Mouse (Mus musculus): Measurements from ENCODE around the gene Bri3. TPM values are rescaled to one million over a fixed set of nuclear protein-coding genes. Genes with fewer than 3 reads are reported as not detected.

Bri3 gene
- 29.0 and 57.2 TPM in 2 replicates for polyA plus RNA-seq (2011; ENCODE audit: insufficient read depth, insufficient read length, low replicate concordance, missing spikeins)

DNA sequence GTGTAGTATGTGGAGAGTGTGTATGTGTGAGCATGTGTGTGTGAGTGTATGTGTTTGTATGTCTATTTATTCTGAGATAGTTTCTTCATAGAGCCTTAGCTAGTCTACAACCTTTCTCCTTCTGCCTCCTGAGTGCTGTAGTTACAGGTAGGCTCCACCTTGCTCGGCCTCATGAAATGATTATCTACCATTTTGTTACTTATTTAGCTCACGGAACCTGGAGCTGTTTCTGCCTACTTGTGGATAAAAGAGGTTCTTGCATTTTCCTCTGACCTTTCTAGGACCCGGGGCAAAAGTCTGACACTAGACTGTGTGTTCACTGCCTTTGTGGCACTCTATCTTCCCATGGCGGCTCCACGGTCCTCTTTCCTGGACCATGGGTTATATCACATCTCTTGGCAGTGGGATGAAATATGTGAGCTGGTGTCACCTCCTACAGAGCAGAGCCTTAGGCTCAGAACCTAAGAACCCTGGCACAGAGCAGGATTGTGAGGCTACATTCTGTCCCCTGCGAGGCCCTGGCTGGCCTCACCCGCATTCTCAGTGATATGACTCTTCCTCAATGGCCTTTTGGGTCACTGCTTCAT is at the start of gene Bri3:
Bri3 (plus strand) TSS at position 537 of the 587 bp plus-strand sequence.
- H3K4me3 ChIP-seq (replicated peaks; ENCODE audit: control insufficient read depth, low read depth, low read length), result no peak within 1 kb of the TSS
- WGBS, result 84% methylated on average over 7 of the region's 7 CpGs
- H3K4me1 ChIP-seq (ENCODE audit: control insufficient read depth, insufficient read depth, low read length), result peaks cover 4% of the 10 kb centered on the region; the same call in 1 of the 2 replicates
- TF ChIP-seq CTCF (IDR thresholded peaks at IDR 0.05; ENCODE audit: control insufficient read depth, insufficient read depth, low read length), result no peak
- no peak for TF ChIP-seq POLR2A (IDR thresholded peaks at IDR 0.05; ENCODE audit: borderline replicate concordance, control insufficient read depth, low read depth, low read length)
- no peak within 1 kb of the TSS for H3K27ac ChIP-seq (ENCODE audit: control insufficient read depth, insufficient read depth, low read depth, low read length, poor library complexity)

DNA sequence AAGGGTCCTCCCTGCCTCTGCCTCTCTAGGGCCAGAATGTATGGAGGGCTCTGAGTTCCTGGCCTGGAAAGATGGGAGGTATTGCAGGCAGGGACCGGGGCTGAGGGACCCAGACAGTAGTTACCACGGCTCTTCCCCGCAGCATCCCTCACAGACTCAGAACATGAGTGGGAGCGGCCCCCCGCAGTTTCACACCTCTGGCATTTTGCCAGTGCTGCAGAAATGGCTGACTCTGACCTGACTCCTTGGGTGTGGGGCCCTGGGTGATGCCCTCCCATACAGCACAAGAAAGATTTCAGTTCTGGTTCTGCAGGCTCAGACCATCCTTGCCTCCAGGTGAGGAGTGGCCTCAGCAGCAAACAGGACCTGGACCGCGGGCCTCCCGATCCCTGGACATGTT is 48.7 kb upstream of the Bri3 start:
- no peak for TF ChIP-seq CTCF (IDR thresholded peaks at IDR 0.05; ENCODE audit: control insufficient read depth, insufficient read depth, low read length)
- TF ChIP-seq POLR2A (IDR thresholded peaks at IDR 0.05; ENCODE audit: borderline replicate concordance, control insufficient read depth, low read depth, low read length), result no peak
- 88% methylated on average over 8 of the region's 8 CpGs for WGBS
- H3K4me1 ChIP-seq (ENCODE audit: control insufficient read depth, insufficient read depth, low read length), result peaks cover 2% of the 10 kb centered on the region; the same call in 1 of the 2 replicates
- no peak overlapping the region for H3K4me3 ChIP-seq (replicated peaks; ENCODE audit: control insufficient read depth, low read depth, low read length)
- no peak overlapping the region for H3K27ac ChIP-seq (ENCODE audit: control insufficient read depth, insufficient read depth, low read depth, low read length, poor library complexity)

DNA sequence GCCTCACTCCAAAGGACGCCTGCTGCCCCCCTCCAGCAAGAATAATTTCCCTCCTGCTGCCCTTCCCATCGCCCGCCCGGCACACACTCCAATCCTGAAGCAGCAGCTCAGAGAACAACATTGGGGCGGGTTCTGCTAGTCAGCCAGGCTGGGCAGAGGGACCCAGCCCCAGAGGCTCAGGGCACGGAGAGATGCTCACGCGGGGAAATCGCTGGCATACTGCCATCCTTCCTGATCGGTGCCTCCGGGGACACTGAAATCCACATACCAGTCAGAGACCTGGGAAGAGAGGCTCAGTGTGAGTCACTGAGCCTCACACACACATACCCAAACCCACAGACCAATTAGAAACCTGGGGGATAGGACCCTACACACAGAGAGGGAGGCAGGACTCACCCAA is 43.6 kb upstream of the Bri3 start:
- H3K4me3 ChIP-seq (replicated peaks; ENCODE audit: control insufficient read depth, low read depth, low read length), result no peak overlapping the region
- H3K4me1 ChIP-seq (ENCODE audit: control insufficient read depth, insufficient read depth, low read length), result no peaks in the 10 kb centered on the region
- H3K27ac ChIP-seq (ENCODE audit: control insufficient read depth, insufficient read depth, low read depth, low read length, poor library complexity), result no peak overlapping the region
- no peak for TF ChIP-seq POLR2A (IDR thresholded peaks at IDR 0.05; ENCODE audit: borderline replicate concordance, control insufficient read depth, low read depth, low read length)
- no peak for TF ChIP-seq CTCF (IDR thresholded peaks at IDR 0.05; ENCODE audit: control insufficient read depth, insufficient read depth, low read length)
- 93% methylated on average over 11 of the region's 11 CpGs for WGBS

DNA sequence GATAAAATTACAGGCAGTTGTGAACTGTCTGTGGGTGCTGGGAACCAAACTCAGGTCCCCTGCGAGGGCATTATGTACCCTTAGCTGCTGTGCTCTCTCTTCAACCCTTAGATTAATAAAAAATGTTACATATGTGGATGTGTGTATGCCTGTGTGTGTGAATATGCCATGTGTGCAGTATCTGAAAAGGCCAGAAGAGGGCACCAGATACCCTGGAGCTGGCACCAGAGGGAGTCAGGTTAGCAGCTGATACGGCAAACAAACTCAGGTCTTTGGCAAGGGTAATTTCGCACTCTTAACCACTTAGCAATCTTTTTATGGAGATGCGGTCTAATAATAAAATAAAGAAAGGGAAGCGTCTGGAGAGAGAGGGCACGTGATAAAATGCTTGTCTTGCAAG is 41.8 kb upstream of the Bri3 start:
- Histone ChIP-seq H3K27ac (ENCODE audit: control insufficient read depth, insufficient read depth, low read depth, low read length, poor library complexity) (no peak overlapping the region), H3K4me3 (replicated peaks; ENCODE audit: control insufficient read depth, low read depth, low read length) (no peak overlapping the region), H3K4me1 (ENCODE audit: control insufficient read depth, insufficient read depth, low read length) (no peaks in the 10 kb centered on the region)
- TF ChIP-seq POLR2A (IDR thresholded peaks at IDR 0.05; ENCODE audit: borderline replicate concordance, control insufficient read depth, low read depth, low read length) (no peak), CTCF (IDR thresholded peaks at IDR 0.05; ENCODE audit: control insufficient read depth, insufficient read depth, low read length) (peak; percentile 31; the same call in 1 of the 2 replicates)
- 88% methylated on average over 6 of the region's 6 CpGs for whole genome bisulfite sequencing

DNA sequence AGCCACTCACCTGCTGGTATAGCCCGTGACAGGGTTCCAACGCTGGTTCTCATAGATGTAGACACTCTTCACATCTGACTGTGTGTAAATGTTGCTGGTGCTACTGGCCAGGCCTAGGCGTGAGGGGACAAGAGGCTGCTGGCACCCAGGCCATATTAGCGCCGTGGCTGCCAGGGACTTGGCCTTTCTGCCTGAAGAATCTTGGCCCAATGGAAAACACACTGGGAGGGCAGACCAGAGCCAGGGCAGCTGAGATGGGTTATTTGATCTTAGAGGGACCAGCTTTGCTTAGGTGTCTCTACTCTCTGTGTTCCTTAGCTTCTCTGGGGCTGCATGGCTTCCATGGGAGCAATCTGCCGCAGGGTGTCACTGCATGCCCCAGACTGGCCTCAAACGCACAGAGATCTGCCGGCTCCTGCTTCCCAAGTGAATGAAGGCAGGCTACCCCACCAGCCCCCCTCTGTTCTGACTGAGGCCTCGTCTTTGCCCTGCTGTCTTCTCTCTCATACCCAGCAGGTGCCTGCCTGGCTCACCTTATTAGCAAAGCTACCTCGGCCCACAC is 40.8 kb upstream of the Bri3 start:
- Histone ChIP-seq H3K4me3 (replicated peaks; ENCODE audit: control insufficient read depth, low read depth, low read length) (no peak overlapping the region), H3K4me1 (ENCODE audit: control insufficient read depth, insufficient read depth, low read length) (no peaks in the 10 kb centered on the region), H3K27ac (ENCODE audit: control insufficient read depth, insufficient read depth, low read depth, low read length, poor library complexity) (no peak overlapping the region)
- TF ChIP-seq POLR2A (IDR thresholded peaks at IDR 0.05; ENCODE audit: borderline replicate concordance, control insufficient read depth, low read depth, low read length), result no peak
- TF ChIP-seq CTCF (IDR thresholded peaks at IDR 0.05; ENCODE audit: control insufficient read depth, insufficient read depth, low read length), result no peak
- WGBS, result 85% methylated on average over 10 of the region's 10 CpGs

DNA sequence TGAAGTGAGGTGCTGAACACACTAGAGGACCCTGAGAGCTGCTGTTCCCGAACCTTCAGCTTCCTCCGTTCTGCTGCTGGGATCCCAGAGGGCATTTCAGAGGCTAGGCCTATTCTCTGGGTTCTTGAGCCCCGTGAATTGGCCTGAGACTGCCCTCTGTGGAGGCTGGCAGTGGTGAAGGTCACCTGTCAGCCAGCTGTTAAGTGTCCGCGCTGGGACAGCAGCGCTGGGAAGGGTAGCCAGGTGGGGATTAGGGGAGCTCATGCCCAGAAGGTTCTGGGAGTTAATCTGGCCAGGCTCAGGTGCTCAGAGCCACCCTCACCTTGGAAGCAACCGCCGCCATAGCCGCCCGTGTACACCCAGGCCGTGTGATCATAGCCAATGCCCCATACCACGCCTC is 39.9 kb upstream of the Bri3 start:
- no peak for TF ChIP-seq POLR2A (IDR thresholded peaks at IDR 0.05; ENCODE audit: borderline replicate concordance, control insufficient read depth, low read depth, low read length)
- TF ChIP-seq CTCF (IDR thresholded peaks at IDR 0.05; ENCODE audit: control insufficient read depth, insufficient read depth, low read length), result no peak
- Histone ChIP-seq H3K27ac (ENCODE audit: control insufficient read depth, insufficient read depth, low read depth, low read length, poor library complexity) (no peak overlapping the region), H3K4me1 (ENCODE audit: control insufficient read depth, insufficient read depth, low read length) (no peaks in the 10 kb centered on the region), H3K4me3 (replicated peaks; ENCODE audit: control insufficient read depth, low read depth, low read length) (no peak overlapping the region)
- 85% methylated on average over 12 of the region's 12 CpGs for WGBS

DNA sequence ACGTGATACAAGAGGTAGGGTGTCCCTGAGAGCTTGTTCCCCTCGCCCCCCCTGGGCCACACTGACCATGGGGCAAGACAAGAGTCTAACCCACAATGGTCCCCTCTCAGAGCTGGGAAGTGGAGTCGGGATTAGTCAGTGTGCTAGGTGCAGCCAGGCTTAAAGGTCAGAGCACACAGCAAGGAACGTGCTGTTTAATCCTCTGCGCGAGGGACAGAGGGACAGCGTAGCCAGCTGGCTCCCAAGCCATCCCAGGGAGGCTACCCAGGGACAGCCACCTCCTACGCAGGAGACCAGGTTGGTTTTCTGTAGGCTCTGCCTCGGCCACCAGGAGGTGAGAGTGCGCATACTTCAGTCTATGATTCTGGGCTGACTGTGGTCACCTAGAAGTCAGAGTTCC is 39.3 kb upstream of the Bri3 start:
- TF ChIP-seq CTCF (IDR thresholded peaks at IDR 0.05; ENCODE audit: control insufficient read depth, insufficient read depth, low read length) (no peak), POLR2A (IDR thresholded peaks at IDR 0.05; ENCODE audit: borderline replicate concordance, control insufficient read depth, low read depth, low read length) (no peak)
- Histone ChIP-seq H3K4me1 (ENCODE audit: control insufficient read depth, insufficient read depth, low read length) (no peaks in the 10 kb centered on the region), H3K4me3 (replicated peaks; ENCODE audit: control insufficient read depth, low read depth, low read length) (no peak overlapping the region), H3K27ac (ENCODE audit: control insufficient read depth, insufficient read depth, low read depth, low read length, poor library complexity) (no peak overlapping the region)
- 89% methylated on average over 10 of the region's 10 CpGs for WGBS

DNA sequence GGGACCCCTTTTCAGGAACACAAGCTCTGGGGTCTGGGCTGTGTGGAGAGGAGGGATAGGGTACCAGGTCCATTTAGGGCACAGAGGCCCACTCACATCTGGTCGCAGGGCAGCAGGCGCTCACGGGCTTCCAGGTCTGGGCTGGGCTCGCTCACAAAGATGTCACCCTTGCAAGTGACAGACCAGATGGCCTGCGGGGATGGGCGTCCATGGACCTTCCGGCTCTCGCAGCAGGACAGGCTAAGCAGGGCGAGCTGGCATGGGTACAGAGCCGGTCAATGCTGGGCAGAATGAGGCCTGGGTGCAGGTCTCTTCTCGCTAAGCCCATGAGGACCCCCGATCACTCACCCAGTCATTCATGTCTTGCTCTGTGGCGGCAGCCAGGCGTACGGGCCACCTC is 38.2 kb upstream of the Bri3 start:
- Histone ChIP-seq H3K27ac (ENCODE audit: control insufficient read depth, insufficient read depth, low read depth, low read length, poor library complexity) (no peak overlapping the region), H3K4me1 (ENCODE audit: control insufficient read depth, insufficient read depth, low read length) (no peaks in the 10 kb centered on the region), H3K4me3 (replicated peaks; ENCODE audit: control insufficient read depth, low read depth, low read length) (no peak overlapping the region)
- TF ChIP-seq CTCF (IDR thresholded peaks at IDR 0.05; ENCODE audit: control insufficient read depth, insufficient read depth, low read length), result no peak
- 95% methylated on average over 15 of the region's 15 CpGs for WGBS
